Mouse (Mus musculus) hindbrain, postnatal 0 days (tissue): Measurements from ENCODE around the gene Hist1h2bk. TPM values are rescaled to one million over a fixed set of nuclear protein-coding genes. Genes with fewer than 3 reads are reported as not detected.
"Not testable (repeated sequence)": the region's sequence is repeated elsewhere in the genome, so short reads cannot be mapped to it uniquely, and the experiment has no call there.

Experiments used
- ATAC-seq: fragments of 200-750 bp; cut with Nextera tagmentation; 2 replicates; pipeline ENCODE4 v1.8.0; 2017; ENCODE audit warnings: mild to moderate bottlenecking, moderate TSS enrichment, moderate library complexity
- DNase-seq: peaks from one replicate; pipeline ENCODE4 v3.0.0-alpha.2; 2015; ENCODE audit warnings: low spot score
- H3K27ac ChIP-seq: fragments of 300-500 bp; sonication (generic); 2 replicates; pipeline ENCODE4 v1.5.1; 2014; ENCODE audit warnings: mild to moderate bottlenecking
- H3K27me3 ChIP-seq: fragments of 300-500 bp; sonication (generic); 2 replicates; pipeline ENCODE4 v1.6.1; 2014; ENCODE audit warnings: low read length, mixed read lengths; ENCODE audit not compliant: insufficient read depth
- H3K36me3 ChIP-seq: fragments of 300-500 bp; sonication (generic); 2 replicates; pipeline ENCODE4 v1.6.1; 2014; ENCODE audit warnings: low read length, mixed read lengths; ENCODE audit not compliant: insufficient read depth
- H3K4me1 ChIP-seq: fragments of 300-500 bp; sonication (generic); 2 replicates; pipeline ENCODE4 v1.6.1; 2014; ENCODE audit warnings: antibody characterized with exemption, low read length, mixed read lengths; ENCODE audit not compliant: insufficient read depth
- H3K4me2 ChIP-seq: fragments of 300-500 bp; sonication (generic); 2 replicates; pipeline ENCODE4 v1.6.1; 2014; ENCODE audit warnings: low read depth, mild to moderate bottlenecking, low read length, moderate library complexity, mixed read lengths
- H3K4me3 ChIP-seq: fragments of 300-500 bp; sonication (generic); 2 replicates; pipeline ENCODE4 v1.5.1; 2014; ENCODE audit warnings: low read length
- H3K9ac ChIP-seq: fragments of 300-500 bp; sonication (generic); replicated peaks from 2 replicates; pipeline ENCODE4 v1.6.1; 2014; ENCODE audit warnings: mild to moderate bottlenecking, low read length, moderate library complexity, mixed read lengths
- H3K9me3 ChIP-seq: fragments of 300-500 bp; sonication (generic); 2 replicates; pipeline ENCODE4 v1.6.1; 2016; ENCODE audit warnings: low read length, mixed read lengths
- CTCF ChIP-seq: IDR thresholded peaks from 2 replicates; pipeline ENCODE4 v1.5.1; 2016; ENCODE audit warnings: antibody characterized with exemption, control low read depth, low read depth
- WGBS: fragments of 180-500 bp; shearing (Covaris S2); extraction: QIAGEN DNeasy Blood & Tissue Kit; methylation state at CpG from one replicate; pipeline ENCODE4 v1.1.7; 2014; 5-methylcytosine and 5-hydroxymethylcytosine counted together
- polyA plus RNA-seq: library from polyadenylated mRNA; unstranded; fragments of >200 nt; fragmentation: Nextera tagmentation; extraction: Ambion mirVana; gene quantifications from 2 replicates; pipeline ENCODE4 v1.2.1, GENCODE M21; 2015
- total RNA-seq: library from RNA; depleted of rRNA; stranded (reverse); fragments of >200 nt; gene quantifications from 2 replicates; pipeline ENCODE4 v1.2.3, GENCODE M21; 2014

Gene Hist1h2bk
- total and polyA plus RNA-seq, 2 experiments from 2014 or later: 1.2 to 468 TPM

GRCm38 (mm10) chr13:22040464-22041141, 4.9 kb downstream of the Hist1h2bk start:
- Histone ChIP-seq H3K36me3 (no peaks in the 10 kb centered on the region), H3K4me1 (peaks cover 15% of the 10 kb centered on the region; the same call in 1 of the 2 replicates), H3K27me3 (no peaks in the 10 kb centered on the region), H3K9me3 (no peaks in the 10 kb centered on the region), H3K4me3 (peak overlapping the region; percentile 35), H3K27ac (peak overlapping the region; percentile 78), H3K4me2 (peak overlapping the region; percentile 62), H3K9ac (0 out of 2 replicates have a peak overlapping the region, but pooled peaks have one; percentile 24)
- DNase-seq (peak; percentile 35), ATAC-seq (peak; percentile 36)
- TF ChIP-seq CTCF: no peak
- under 1% methylated on average over 19 of the region's 24 CpGs for WGBS

GRCm38 (mm10) chr13:22041142-22041536, 5.5 kb downstream of the Hist1h2bk start, which contains the start of gene Hist1h4i:
TSS of gene Hist1h4i (minus strand) at chr13:22041362.
- H3K4me1 ChIP-seq: peaks cover 15% of the 10 kb centered on the region; the same call in 1 of the 2 replicates
- H3K4me2 ChIP-seq: peak within 1 kb of the TSS; percentile 62
- DNase-seq (peak; percentile 96), ATAC-seq (peak; percentile 73)
- peak within 1 kb of the TSS; percentile 80 for H3K27ac ChIP-seq
- not testable (repeated sequence) for H3K9me3 ChIP-seq, H3K27me3 ChIP-seq, H3K36me3 ChIP-seq
- H3K9ac ChIP-seq: peak within 1 kb of the TSS; percentile 24; the same call in 1 of the 2 replicates
- H3K4me3 ChIP-seq: peak within 1 kb of the TSS; percentile 35
- WGBS: under 1% methylated on average over 21 of the region's 27 CpGs

GRCm38 (mm10) chr13:22041651-22042567, 6.2 kb downstream of the Hist1h2bk start:
- DNase-seq: no peak
- no peaks in the 10 kb centered on the region for H3K27me3 ChIP-seq
- H3K27ac ChIP-seq: peak overlapping the region; percentile 80
- peak overlapping the region; percentile 32 for H3K4me3 ChIP-seq
- no peaks in the 10 kb centered on the region for H3K9me3 ChIP-seq
- ATAC-seq: no peak
- H3K4me1 ChIP-seq: peaks cover 10% of the 10 kb centered on the region; the same call in 1 of the 2 replicates
- no peak for TF ChIP-seq CTCF
- WGBS: 2% methylated on average over 13 of the region's 13 CpGs
- H3K9ac ChIP-seq: no peak overlapping the region; the same call in 1 of the 2 replicates
- H3K36me3 ChIP-seq: no peaks in the 10 kb centered on the region
- peak overlapping the region; percentile 62 for H3K4me2 ChIP-seq

GRCm38 (mm10) chr13:22042568-22043502, 7.2 kb downstream of the Hist1h2bk start, which contains the start of the genes Hist1h2ag and Hist1h2bj:
TSS of gene Hist1h2ag (minus strand) at chr13:22042944.
TSS of gene Hist1h2bj (plus strand) at chr13:22043214.
- peak within 1 kb of the TSS; percentile 33 for H3K4me3 ChIP-seq
- H3K27me3 ChIP-seq, H3K9me3 ChIP-seq, H3K4me1 ChIP-seq, H3K36me3 ChIP-seq: not testable (repeated sequence)
- H3K9ac ChIP-seq: peak within 1 kb of the TSS; percentile 35; the same call in 1 of the 2 replicates
- DNase-seq (peak; percentile 98), ATAC-seq (peak; percentile 93)
- under 1% methylated on average over 30 of the region's 80 CpGs for WGBS
- peak within 1 kb of the TSS; percentile 80 for H3K27ac ChIP-seq
- peak within 1 kb of the TSS; percentile 62 for H3K4me2 ChIP-seq

DNA sequence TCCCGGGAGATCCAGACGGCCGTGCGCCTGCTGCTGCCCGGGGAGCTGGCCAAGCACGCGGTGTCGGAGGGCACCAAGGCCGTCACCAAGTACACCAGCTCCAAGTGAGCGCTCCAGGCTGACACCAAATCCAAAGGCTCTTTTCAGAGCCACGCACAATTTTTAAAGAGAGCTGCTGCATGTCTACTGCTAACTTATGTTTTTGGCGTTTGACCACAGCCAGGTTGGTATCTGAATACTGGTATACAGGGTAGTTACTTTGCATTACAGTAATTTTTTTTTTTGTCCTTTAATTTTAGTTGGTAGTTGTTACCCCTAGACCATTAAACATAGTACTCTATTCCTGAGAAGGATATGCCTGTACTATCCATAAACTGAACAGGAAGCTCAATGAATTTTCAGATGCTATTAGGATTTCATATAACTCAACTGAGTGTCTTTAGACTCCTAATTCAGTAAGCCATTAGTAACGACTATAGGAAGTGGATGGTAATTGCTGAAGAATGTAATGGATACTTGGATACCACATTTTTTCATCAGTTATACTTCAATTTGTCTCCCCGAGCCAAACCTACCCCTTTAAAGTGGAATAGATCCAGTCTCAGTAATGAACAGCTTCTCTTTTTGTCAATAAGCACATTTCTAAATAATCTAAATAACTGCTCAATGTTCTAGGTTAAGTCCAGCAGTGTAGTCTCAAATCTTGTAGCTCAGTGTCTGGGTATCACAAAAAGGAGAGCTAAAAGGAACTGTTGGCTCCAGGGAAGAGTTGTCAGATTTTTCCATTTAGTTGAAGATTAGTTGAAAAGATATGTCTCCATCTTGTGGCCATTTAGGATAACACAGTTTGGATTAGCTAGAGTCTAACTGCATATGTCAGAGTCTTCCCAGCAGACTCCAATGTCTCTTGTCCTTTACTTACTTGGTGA, 8.1 kb downstream of the Hist1h2bk start:
- 2% methylated on average over 9 of the region's 14 CpGs for WGBS

More for the DNA sequence above, 8.1 kb downstream of the Hist1h2bk start:
- no peaks in the 10 kb centered on the region for H3K9me3 ChIP-seq
- peak; percentile 76 for TF ChIP-seq CTCF
- H3K4me3 ChIP-seq: peak overlapping the region; percentile 33
- no peaks in the 10 kb centered on the region for H3K36me3 ChIP-seq
- ATAC-seq (peak; percentile 15), DNase-seq (peak; percentile 88)
- peak overlapping the region; percentile 62 for H3K4me2 ChIP-seq
- H3K27ac ChIP-seq: peak overlapping the region; percentile 73; the same call in 1 of the 2 replicates
- H3K9ac ChIP-seq: peak overlapping the region; percentile 35; the same call in 1 of the 2 replicates
- H3K27me3 ChIP-seq: no peaks in the 10 kb centered on the region
- H3K4me1 ChIP-seq: peaks cover 10% of the 10 kb centered on the region; the same call in 1 of the 2 replicates
